Mouse (Mus musculus): Measurements from ENCODE around the gene Gm20662. TPM values are rescaled to one million over a fixed set of nuclear protein-coding genes. Genes with fewer than 3 reads are reported as not detected.

Gm20662 gene
- polyA plus RNA-seq, 1 experiment from 2014 or later, result 0.39 TPM

DNA sequence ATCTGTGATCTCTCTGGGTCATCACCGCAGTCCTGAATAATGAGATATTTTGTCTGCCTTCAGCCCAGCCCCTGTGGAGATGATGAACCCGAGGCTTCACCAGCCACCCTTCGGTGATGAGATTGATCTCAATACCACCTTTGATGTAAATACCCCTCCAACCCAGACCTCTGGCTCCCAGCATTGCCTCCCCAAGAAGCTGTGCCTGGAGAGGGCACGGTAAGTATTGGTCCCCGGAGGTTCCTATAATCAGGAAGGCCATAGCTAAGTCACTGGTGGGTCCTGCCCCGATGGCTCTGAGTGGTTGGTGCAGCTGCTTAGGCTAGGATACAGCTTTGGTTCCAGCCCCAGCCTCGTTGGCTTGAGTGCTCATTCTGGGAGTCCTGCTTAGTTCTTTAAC lies 27.6 kb upstream of the Gm20662 start:
- Histone ChIP-seq H3K4me1 (replicated peaks; ENCODE audit: control insufficient read depth, insufficient read depth, low read length) (no peaks in the 10 kb centered on the region), H3K27me3 (ENCODE audit: control insufficient read depth, insufficient read depth, low read length) (no peaks in the 10 kb centered on the region), H3K4me2 (ENCODE audit: low read depth, low read length, severe bottlenecking) (no peak overlapping the region), H3K9me3 (ENCODE audit: control insufficient read depth, low read length) (no peaks in the 10 kb centered on the region), H3K9ac (ENCODE audit: low read length) (no peak overlapping the region), H3K4me3 (ENCODE audit: low read depth, low read length) (no peak overlapping the region), H3K36me3 (ENCODE audit: control insufficient read depth, insufficient read depth, low read length) (peaks cover 5% of the 10 kb centered on the region; the same call in 1 of the 2 replicates), H3K27ac (ENCODE audit: low read depth, low read length) (no peak overlapping the region)
- WGBS, result 92% methylated on average over 7 of the region's 7 CpGs
- ATAC-seq (replicated peaks; ENCODE audit: low FRiP score) (no peak), DNase-seq (ENCODE audit: low spot score) (no peak)

- H3K27me3 ChIP-seq (ENCODE audit: control insufficient read depth, insufficient read depth, low read length), result no peaks in the 10 kb centered on the region
- no peak overlapping the region for H3K4me3 ChIP-seq (ENCODE audit: low read depth, low read length)
- no peak overlapping the region for H3K4me2 ChIP-seq (ENCODE audit: low read depth, low read length, severe bottlenecking)
- 93% methylated on average over 5 of the region's 5 CpGs for WGBS
- no peaks in the 10 kb centered on the region for H3K4me1 ChIP-seq (replicated peaks; ENCODE audit: control insufficient read depth, insufficient read depth, low read length)
- no peak for DNase-seq (ENCODE audit: low spot score)
- no peaks in the 10 kb centered on the region for H3K9me3 ChIP-seq (ENCODE audit: control insufficient read depth, low read length)
- H3K27ac ChIP-seq (ENCODE audit: low read depth, low read length), result no peak overlapping the region
- no peak overlapping the region for H3K9ac ChIP-seq (ENCODE audit: low read length)
- H3K36me3 ChIP-seq (ENCODE audit: control insufficient read depth, insufficient read depth, low read length), result peaks cover 5% of the 10 kb centered on the region; the same call in 1 of the 2 replicates
- no peak for ATAC-seq (replicated peaks; ENCODE audit: low FRiP score)
Measured at GRCm38 (mm10) chr9:107970311-107970710, 25.8 kb upstream of the Gm20662 start.

DNA sequence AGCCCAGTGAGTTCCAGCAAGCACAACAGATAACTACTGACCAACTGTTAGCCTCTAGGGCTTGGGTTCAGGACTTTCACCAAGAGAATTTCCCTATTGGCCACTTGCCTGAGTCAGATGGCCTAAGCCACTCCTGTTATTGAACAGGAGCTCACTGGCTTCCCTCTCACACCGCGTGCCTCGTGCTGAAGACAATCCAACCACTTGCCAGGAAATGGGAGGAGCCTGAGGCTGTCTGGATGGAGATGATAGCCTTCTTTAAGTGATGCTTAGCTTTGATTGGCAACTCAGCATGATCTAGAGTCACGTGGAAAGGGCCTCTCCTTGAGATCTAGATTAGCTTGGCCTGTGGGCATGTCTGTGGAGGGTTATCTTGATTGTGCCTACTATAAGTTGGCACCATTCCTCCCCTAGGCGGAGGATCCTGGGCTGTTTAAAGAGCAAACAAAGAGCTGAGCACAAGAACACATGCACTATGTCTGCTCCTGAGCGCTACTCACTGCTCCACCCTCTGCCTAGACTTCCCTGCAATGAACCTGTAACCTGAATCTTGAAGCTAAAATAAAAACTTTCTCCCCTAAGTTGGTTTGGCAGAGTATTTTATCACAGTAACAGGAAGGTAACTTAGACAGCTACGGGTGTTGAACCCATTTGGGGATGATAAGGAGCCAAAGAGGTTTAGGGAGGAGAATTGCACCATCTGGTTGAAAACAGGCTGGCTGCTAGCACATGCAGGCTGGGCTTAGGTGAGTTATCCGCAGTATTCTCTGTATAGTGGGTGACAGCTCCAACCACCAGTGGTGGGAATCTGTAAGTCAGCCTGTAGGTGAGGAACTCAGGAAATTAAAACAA lies 24.2 kb upstream of the Gm20662 start:
- DNase-seq (ENCODE audit: low spot score), result no peak
- H3K36me3 ChIP-seq (ENCODE audit: control insufficient read depth, insufficient read depth, low read length), result peaks cover 5% of the 10 kb centered on the region; the same call in 1 of the 2 replicates
- H3K9me3 ChIP-seq (ENCODE audit: control insufficient read depth, low read length), result no peaks in the 10 kb centered on the region
- H3K4me2 ChIP-seq (ENCODE audit: low read depth, low read length, severe bottlenecking), result no peak overlapping the region
- no peak overlapping the region for H3K9ac ChIP-seq (ENCODE audit: low read length)
- H3K4me1 ChIP-seq (replicated peaks; ENCODE audit: control insufficient read depth, insufficient read depth, low read length), result no peaks in the 10 kb centered on the region
- H3K27me3 ChIP-seq (ENCODE audit: control insufficient read depth, insufficient read depth, low read length), result no peaks in the 10 kb centered on the region
- no peak overlapping the region for H3K27ac ChIP-seq (ENCODE audit: low read depth, low read length)
- no peak overlapping the region for H3K4me3 ChIP-seq (ENCODE audit: low read depth, low read length)
- no peak for ATAC-seq (replicated peaks; ENCODE audit: low FRiP score)
- 85% methylated on average over 8 of the region's 8 CpGs for WGBS

- DNase-seq (ENCODE audit: low spot score) (no peak), ATAC-seq (replicated peaks; ENCODE audit: low FRiP score) (no peak)
- Histone ChIP-seq H3K4me2 (ENCODE audit: low read depth, low read length, severe bottlenecking) (no peak overlapping the region), H3K9ac (ENCODE audit: low read length) (no peak overlapping the region), H3K9me3 (ENCODE audit: control insufficient read depth, low read length) (no peaks in the 10 kb centered on the region), H3K4me1 (replicated peaks; ENCODE audit: control insufficient read depth, insufficient read depth, low read length) (no peaks in the 10 kb centered on the region), H3K27ac (ENCODE audit: low read depth, low read length) (peak overlapping the region; percentile 14; the same call in 1 of the 2 replicates), H3K36me3 (ENCODE audit: control insufficient read depth, insufficient read depth, low read length) (peaks cover 5% of the 10 kb centered on the region; the same call in 1 of the 2 replicates), H3K27me3 (ENCODE audit: control insufficient read depth, insufficient read depth, low read length) (no peaks in the 10 kb centered on the region), H3K4me3 (ENCODE audit: low read depth, low read length) (no peak overlapping the region)
- 85% methylated on average over 10 of the region's 10 CpGs for WGBS
Measured at GRCm38 (mm10) chr9:107974491-107975171, 21.5 kb upstream of the Gm20662 start.

- H3K4me1 ChIP-seq (replicated peaks; ENCODE audit: control insufficient read depth, insufficient read depth, low read length), result no peaks in the 10 kb centered on the region
- H3K4me3 ChIP-seq (ENCODE audit: low read depth, low read length), result no peak within 1 kb of the TSS
- H3K9me3 ChIP-seq (ENCODE audit: control insufficient read depth, low read length), result no peaks in the 10 kb centered on the region
- peaks cover 3% of the 10 kb centered on the region; the same call in 1 of the 2 replicates for H3K36me3 ChIP-seq (ENCODE audit: control insufficient read depth, insufficient read depth, low read length)
- DNase-seq (ENCODE audit: low spot score) (no peak), ATAC-seq (replicated peaks; ENCODE audit: low FRiP score) (no peak)
- WGBS, result 78% methylated on average over 12 of the region's 12 CpGs
- no peak within 1 kb of the TSS for H3K9ac ChIP-seq (ENCODE audit: low read length)
- H3K27ac ChIP-seq (ENCODE audit: low read depth, low read length), result peak within 1 kb of the TSS; percentile 14; the same call in 1 of the 2 replicates
- no peak within 1 kb of the TSS for H3K4me2 ChIP-seq (ENCODE audit: low read depth, low read length, severe bottlenecking)
- no peaks in the 10 kb centered on the region for H3K27me3 ChIP-seq (ENCODE audit: control insufficient read depth, insufficient read depth, low read length)
Measured at GRCm38 (mm10) chr9:107975399-107976386, 20.5 kb upstream of the Gm20662 start, which contains the start of gene Uba7. Uba7 (plus strand) TSS chr9:107975505.

DNA sequence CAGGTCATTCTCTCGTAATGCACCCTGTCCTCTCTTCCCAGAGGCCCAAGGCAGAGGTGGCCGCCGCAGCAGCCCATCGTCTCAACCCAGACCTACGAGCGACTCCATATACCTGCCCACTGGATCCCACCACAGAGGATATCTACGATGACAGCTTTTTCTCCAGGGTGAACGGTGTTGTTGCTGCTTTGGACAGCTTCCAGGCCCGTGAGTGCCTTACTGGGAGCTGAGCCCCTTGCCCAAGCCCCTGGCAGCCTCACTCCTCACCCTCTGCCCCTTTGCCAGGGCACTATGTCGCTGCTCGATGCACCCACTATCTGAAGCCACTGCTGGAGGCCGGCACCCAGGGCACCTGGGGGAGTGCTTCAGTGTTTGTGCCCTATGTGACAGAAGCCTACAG lies 17.3 kb upstream of the Gm20662 start:
- Histone ChIP-seq H3K4me1 (replicated peaks; ENCODE audit: control insufficient read depth, insufficient read depth, low read length) (peaks cover 5% of the 10 kb centered on the region; the same call in 1 of the 2 replicates), H3K4me3 (ENCODE audit: low read depth, low read length) (no peak overlapping the region), H3K4me2 (ENCODE audit: low read depth, low read length, severe bottlenecking) (no peak overlapping the region), H3K9me3 (ENCODE audit: control insufficient read depth, low read length) (no peaks in the 10 kb centered on the region), H3K9ac (ENCODE audit: low read length) (no peak overlapping the region), H3K27ac (ENCODE audit: low read depth, low read length) (no peak overlapping the region), H3K27me3 (ENCODE audit: control insufficient read depth, insufficient read depth, low read length) (no peaks in the 10 kb centered on the region), H3K36me3 (ENCODE audit: control insufficient read depth, insufficient read depth, low read length) (no peaks in the 10 kb centered on the region)
- no peak for DNase-seq (ENCODE audit: low spot score)
- 87% methylated on average over 12 of the region's 12 CpGs for WGBS
- ATAC-seq (replicated peaks; ENCODE audit: low FRiP score), result no peak

DNA sequence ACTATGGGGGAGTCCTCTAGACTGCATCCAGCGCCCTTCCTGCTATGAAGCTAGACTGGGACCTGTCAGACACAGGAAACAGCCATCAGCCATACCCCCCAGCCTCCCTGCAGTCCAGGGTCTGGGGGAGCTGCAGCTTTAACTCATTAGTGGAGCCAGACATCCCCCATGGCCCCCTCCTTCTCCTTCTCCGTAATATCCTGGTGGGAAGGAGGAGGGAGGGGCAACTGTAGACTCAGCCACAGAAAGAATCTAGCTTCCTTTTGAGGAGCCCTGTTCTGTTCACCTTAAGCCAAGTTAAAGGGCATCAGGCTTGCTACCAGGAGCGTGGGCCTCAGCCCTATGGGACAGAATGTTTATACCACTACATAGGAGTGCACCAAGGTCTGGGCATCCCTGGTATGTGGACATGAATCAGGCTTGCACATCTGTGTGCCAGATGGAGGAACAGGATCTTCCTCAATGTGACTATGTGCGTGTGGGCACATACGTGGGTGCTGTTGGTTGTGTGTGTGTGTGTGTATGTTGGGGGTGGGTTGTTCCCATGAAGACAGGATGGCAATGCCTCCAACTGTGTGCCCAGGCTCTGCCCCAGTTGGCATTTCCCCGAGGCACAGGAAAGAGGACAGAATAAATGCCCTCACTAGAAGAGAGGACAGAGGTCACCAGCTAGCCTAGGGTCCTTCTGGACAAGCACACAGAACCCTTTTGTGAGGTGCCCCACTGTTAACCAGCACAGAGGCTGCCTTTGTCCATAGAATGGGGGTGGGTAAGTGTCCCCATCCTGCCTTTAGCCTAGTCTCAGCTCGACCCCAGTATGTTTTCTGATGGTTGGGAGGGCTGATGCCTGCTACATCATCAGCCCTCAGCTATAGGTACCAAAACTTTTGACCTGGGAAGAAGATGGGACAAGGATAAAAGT lies 14.2 kb upstream of the Gm20662 start:
- H3K9me3 ChIP-seq (ENCODE audit: control insufficient read depth, low read length), result no peaks in the 10 kb centered on the region
- no peak for DNase-seq (ENCODE audit: low spot score)
- H3K27me3 ChIP-seq (ENCODE audit: control insufficient read depth, insufficient read depth, low read length), result peaks cover 15% of the 10 kb centered on the region
- no peak overlapping the region; the same call in 1 of the 2 replicates for H3K4me2 ChIP-seq (ENCODE audit: low read depth, low read length, severe bottlenecking)
- ATAC-seq (replicated peaks; ENCODE audit: low FRiP score), result no peak
- no peak overlapping the region; the same call in 1 of the 2 replicates for H3K9ac ChIP-seq (ENCODE audit: low read length)
- peaks cover 11% of the 10 kb centered on the region; the same call in 1 of the 2 replicates for H3K4me1 ChIP-seq (replicated peaks; ENCODE audit: control insufficient read depth, insufficient read depth, low read length)
- 60% methylated on average over 7 of the region's 7 CpGs for WGBS
- H3K36me3 ChIP-seq (ENCODE audit: control insufficient read depth, insufficient read depth, low read length), result no peaks in the 10 kb centered on the region
- H3K4me3 ChIP-seq (ENCODE audit: low read depth, low read length), result no peak overlapping the region
- peak overlapping the region; percentile 62 for H3K27ac ChIP-seq (ENCODE audit: low read depth, low read length)

Data from forebrain, embryonic 11.5 days (tissue).